Mouse (Mus musculus): ENCODE measurements at regions not wholly inside any gene's neighbourhood (a gene's known extent, or its start where the extent isn't known, plus 50 kb on each side); places are given as distances from the start of the nearest gene placed in this dataset.

DNA sequence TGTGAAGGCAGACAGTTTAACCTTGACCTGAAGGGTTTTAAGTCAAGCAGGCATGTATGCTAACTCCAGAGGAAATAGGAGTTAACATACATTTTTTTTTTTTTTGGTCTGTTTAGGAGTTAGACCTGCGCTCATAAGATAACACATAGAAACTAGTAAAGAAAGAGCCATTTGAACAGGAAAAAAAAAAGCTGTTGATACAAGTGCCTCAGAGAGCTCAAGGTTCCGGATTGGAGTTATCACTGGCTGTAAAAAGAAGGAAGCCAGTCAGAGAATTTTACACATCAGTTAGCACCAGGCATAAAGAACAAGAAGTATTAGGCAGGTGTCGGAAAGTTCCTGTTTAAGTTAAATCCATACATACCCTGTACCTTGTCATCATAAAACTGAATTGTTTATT lies 156.2 kb upstream of the Egflam start:
- H3K27ac ChIP-seq (ENCODE audit: control insufficient read depth, insufficient read depth, low read depth, low read length, poor library complexity): no peak overlapping the region
- TF ChIP-seq CTCF (IDR thresholded peaks at IDR 0.05; ENCODE audit: control insufficient read depth, insufficient read depth, low read length): no peak
- TF ChIP-seq POLR2A (IDR thresholded peaks at IDR 0.05; ENCODE audit: borderline replicate concordance, control insufficient read depth, low read depth, low read length): no peak
- WGBS: 62% methylated on average over 3 of the region's 3 CpGs
- H3K4me1 ChIP-seq (ENCODE audit: control insufficient read depth, insufficient read depth, low read length): no peaks in the 10 kb centered on the region
- H3K4me3 ChIP-seq (replicated peaks; ENCODE audit: control insufficient read depth, low read depth, low read length): no peak overlapping the region

DNA sequence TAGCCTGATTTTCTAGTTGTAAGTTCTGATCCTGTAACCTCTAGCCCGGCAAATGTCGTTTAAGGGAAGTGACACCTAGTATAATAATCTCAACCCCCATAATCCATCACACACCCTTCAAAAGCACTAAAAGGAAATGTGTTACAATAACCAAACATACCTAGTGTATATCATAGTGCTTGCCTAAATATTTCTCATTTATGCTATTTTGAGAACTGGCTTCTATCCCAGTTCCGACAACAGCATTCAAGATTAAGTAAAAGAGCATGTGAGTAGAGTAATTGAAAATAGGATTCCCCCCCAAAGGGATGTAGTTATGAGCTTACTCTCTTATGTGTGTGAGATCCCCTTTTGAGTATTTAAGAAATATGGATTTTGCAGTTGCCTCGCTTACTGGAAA lies 165.1 kb upstream of the Egflam start:
- TF ChIP-seq CTCF (IDR thresholded peaks at IDR 0.05; ENCODE audit: control insufficient read depth, insufficient read depth, low read length): no peak
- H3K4me3 ChIP-seq (replicated peaks; ENCODE audit: control insufficient read depth, low read depth, low read length): no peak overlapping the region
- 77% methylated on average over 4 of the region's 4 CpGs for WGBS
- H3K27ac ChIP-seq (ENCODE audit: control insufficient read depth, insufficient read depth, low read depth, low read length, poor library complexity): no peak overlapping the region
- H3K4me1 ChIP-seq (ENCODE audit: control insufficient read depth, insufficient read depth, low read length): no peaks in the 10 kb centered on the region

DNA sequence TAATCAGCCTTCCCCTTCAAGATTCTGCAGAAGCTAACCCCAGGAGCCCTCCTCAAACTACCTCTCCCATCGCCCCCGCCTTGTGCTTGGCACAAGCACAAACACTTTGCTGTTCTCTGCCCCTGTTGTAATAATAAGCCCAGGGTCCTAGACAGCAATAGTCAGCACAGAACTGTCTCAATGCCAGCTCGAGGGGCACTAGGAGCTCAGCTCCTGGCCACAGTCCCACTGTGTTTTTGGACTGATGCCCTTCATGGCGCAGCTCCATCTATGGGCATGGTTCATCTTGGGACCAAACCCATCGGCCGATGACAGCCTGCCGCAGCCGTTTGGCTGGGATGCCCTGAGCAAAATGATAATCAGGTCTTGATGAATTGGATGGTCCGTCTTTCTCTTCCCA lies 165.5 kb upstream of the Egflam start:
- 85% methylated on average over 9 of the region's 9 CpGs for WGBS
- no peak overlapping the region for H3K27ac ChIP-seq (ENCODE audit: control insufficient read depth, insufficient read depth, low read depth, low read length, poor library complexity)
- H3K4me1 ChIP-seq (ENCODE audit: control insufficient read depth, insufficient read depth, low read length): no peaks in the 10 kb centered on the region
- H3K4me3 ChIP-seq (replicated peaks; ENCODE audit: control insufficient read depth, low read depth, low read length): no peak overlapping the region
- TF ChIP-seq CTCF (IDR thresholded peaks at IDR 0.05; ENCODE audit: control insufficient read depth, insufficient read depth, low read length): no peak
- no peak for TF ChIP-seq POLR2A (IDR thresholded peaks at IDR 0.05; ENCODE audit: borderline replicate concordance, control insufficient read depth, low read depth, low read length)

DNA sequence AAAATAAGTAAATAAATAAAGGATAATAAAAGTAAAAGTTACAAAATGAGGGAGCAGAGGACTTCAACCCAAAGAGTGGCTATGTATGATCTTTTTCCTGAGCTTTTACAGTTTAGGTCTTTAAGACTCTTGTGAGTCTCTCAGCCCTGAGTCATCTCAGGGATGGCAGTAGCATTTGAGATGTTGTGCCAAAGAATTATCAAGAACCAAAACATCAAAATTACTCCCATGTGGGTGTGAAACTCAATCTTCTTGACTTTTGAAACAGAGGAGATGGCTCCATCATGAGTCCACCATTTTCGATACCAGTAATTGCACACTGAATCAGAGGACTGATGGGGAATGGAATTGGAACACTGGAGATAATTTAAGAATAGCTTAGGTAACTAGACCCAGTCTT lies 174.0 kb upstream of the Egflam start:
- H3K27ac ChIP-seq (ENCODE audit: control insufficient read depth, insufficient read depth, low read depth, low read length, poor library complexity): no peak overlapping the region
- 90% methylated on average over 1 of the region's 1 CpGs for WGBS
- no peak for TF ChIP-seq POLR2A (IDR thresholded peaks at IDR 0.05; ENCODE audit: borderline replicate concordance, control insufficient read depth, low read depth, low read length)
- no peak for TF ChIP-seq CTCF (IDR thresholded peaks at IDR 0.05; ENCODE audit: control insufficient read depth, insufficient read depth, low read length)
- no peak overlapping the region for H3K4me3 ChIP-seq (replicated peaks; ENCODE audit: control insufficient read depth, low read depth, low read length)
- no peaks in the 10 kb centered on the region for H3K4me1 ChIP-seq (ENCODE audit: control insufficient read depth, insufficient read depth, low read length)

DNA sequence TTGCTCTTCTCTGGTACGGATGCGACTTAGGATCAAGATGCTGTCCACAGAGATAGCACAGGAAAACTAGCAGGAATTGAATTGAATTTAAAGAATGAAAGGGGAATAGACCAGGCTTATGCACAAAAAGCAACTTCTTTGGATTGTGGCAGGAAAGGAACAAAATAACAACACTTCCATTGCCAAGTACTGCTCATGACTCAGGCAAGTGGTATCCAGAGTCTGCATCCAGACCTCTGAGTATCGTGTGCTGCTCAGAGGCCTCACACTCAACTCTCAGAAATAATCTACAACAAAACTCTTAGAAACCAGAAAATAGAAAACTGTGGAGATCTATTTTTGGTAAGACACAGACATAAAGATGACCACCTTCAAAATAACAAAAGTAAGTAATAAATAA lies 176.1 kb upstream of the Egflam start:
- Histone ChIP-seq H3K4me3 (replicated peaks; ENCODE audit: control insufficient read depth, low read depth, low read length) (no peak overlapping the region), H3K27ac (ENCODE audit: control insufficient read depth, insufficient read depth, low read depth, low read length, poor library complexity) (no peak overlapping the region), H3K4me1 (ENCODE audit: control insufficient read depth, insufficient read depth, low read length) (no peaks in the 10 kb centered on the region)
- WGBS: 80% methylated on average over 3 of the region's 3 CpGs
- no peak for TF ChIP-seq CTCF (IDR thresholded peaks at IDR 0.05; ENCODE audit: control insufficient read depth, insufficient read depth, low read length)
- no peak for TF ChIP-seq POLR2A (IDR thresholded peaks at IDR 0.05; ENCODE audit: borderline replicate concordance, control insufficient read depth, low read depth, low read length)

DNA sequence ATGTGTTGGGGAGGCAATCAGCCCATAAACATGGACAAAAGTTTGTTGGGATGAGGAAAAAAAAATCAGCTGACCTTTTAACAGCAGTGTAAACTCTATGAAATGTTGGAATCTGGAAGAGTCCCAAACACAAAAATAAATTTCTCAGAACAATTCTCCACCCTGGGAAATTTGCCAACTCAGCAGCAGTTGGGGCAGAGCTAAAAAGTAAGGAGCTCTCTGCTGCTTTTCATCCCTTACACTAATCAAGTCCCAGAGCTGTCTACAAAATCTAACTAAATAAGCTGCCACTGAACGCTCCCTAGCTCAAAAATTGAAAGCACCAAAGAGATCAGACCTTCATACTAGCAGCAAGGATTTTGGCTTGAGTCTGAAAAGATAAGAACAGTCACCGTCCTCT lies 176.6 kb upstream of the Egflam start:
- TF ChIP-seq POLR2A (IDR thresholded peaks at IDR 0.05; ENCODE audit: borderline replicate concordance, control insufficient read depth, low read depth, low read length) (no peak), CTCF (IDR thresholded peaks at IDR 0.05; ENCODE audit: control insufficient read depth, insufficient read depth, low read length) (no peak)
- H3K4me1 ChIP-seq (ENCODE audit: control insufficient read depth, insufficient read depth, low read length): no peaks in the 10 kb centered on the region
- 62% methylated on average over 2 of the region's 2 CpGs for WGBS
- H3K27ac ChIP-seq (ENCODE audit: control insufficient read depth, insufficient read depth, low read depth, low read length, poor library complexity): no peak overlapping the region
- no peak overlapping the region for H3K4me3 ChIP-seq (replicated peaks; ENCODE audit: control insufficient read depth, low read depth, low read length)

DNA sequence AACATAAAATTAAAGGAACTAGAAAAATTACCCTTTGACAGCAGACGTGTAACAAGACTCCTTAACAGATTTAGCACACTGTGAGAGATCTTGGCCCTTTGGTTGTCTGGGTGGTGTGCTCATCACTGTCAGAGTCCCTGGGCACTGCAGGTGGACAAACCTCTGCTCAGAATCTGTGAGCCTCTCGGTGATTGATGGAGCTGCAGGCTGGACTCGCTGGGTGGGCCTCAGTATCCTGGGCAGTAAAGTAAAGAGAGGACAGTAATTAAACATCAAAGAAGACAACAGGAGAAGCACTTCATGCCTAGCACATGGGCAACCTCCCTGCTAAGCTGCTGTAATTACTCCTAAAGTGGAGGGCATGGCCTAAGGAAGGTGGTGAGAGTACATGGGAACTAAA lies 180.2 kb upstream of the Egflam start:
- TF ChIP-seq POLR2A (IDR thresholded peaks at IDR 0.05; ENCODE audit: borderline replicate concordance, control insufficient read depth, low read depth, low read length) (no peak), CTCF (IDR thresholded peaks at IDR 0.05; ENCODE audit: control insufficient read depth, insufficient read depth, low read length) (no peak)
- WGBS: 49% methylated on average over 3 of the region's 3 CpGs
- H3K4me1 ChIP-seq (ENCODE audit: control insufficient read depth, insufficient read depth, low read length): no peaks in the 10 kb centered on the region

DNA sequence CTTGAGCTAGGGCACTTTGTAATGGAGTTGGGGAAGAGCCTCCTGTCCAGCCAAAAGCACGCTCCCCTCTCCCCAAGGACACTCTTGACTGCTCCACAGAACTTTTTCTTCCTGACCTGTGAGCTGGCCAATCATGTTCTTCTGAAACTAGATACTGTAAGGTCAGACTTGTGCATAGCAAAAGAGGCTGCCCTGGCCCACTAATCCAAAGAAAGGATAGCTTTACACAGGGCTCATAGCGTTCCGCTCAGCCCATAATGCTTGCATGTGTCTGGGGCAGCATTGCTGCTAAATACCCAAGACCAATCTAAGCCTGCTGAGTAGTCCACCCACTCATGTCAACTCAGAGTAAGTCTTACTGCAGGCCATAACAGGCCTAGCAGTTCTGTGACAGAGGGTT lies 189.0 kb upstream of the Egflam start:
- H3K4me1 ChIP-seq (ENCODE audit: control insufficient read depth, insufficient read depth, low read length): no peaks in the 10 kb centered on the region
- TF ChIP-seq POLR2A (IDR thresholded peaks at IDR 0.05; ENCODE audit: borderline replicate concordance, control insufficient read depth, low read depth, low read length) (no peak), CTCF (IDR thresholded peaks at IDR 0.05; ENCODE audit: control insufficient read depth, insufficient read depth, low read length) (no peak)
- WGBS: 79% methylated on average over 3 of the region's 3 CpGs
- H3K27ac ChIP-seq (ENCODE audit: control insufficient read depth, insufficient read depth, low read depth, low read length, poor library complexity): no peak overlapping the region
- no peak overlapping the region for H3K4me3 ChIP-seq (replicated peaks; ENCODE audit: control insufficient read depth, low read depth, low read length)

More for the DNA sequence above, 180.2 kb upstream of the Egflam start:
- H3K4me3 ChIP-seq (replicated peaks; ENCODE audit: control insufficient read depth, low read depth, low read length): no peak overlapping the region
- H3K27ac ChIP-seq (ENCODE audit: control insufficient read depth, insufficient read depth, low read depth, low read length, poor library complexity): no peak overlapping the region

DNA sequence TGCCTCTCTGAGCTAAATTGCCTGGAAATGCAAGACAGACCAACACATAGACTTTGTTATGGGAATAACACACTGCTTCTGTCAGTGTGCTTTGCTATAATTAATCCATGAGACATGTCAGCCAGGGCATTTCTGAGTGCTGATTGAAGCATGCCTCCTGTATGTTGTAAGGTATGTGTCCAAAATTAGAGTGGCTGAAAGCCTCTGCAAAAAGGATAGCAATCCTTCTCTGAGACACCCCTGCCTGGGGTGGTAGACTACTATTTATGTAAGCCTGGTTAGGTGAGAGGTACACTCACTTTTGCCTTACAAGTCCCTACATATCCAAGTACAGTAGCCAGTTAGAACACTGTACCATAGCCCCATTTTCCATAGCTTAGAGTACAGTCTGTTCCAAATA lies 193.3 kb upstream of the Egflam start:
- Histone ChIP-seq H3K27ac (ENCODE audit: control insufficient read depth, insufficient read depth, low read depth, low read length, poor library complexity) (no peak overlapping the region), H3K4me1 (ENCODE audit: control insufficient read depth, insufficient read depth, low read length) (no peaks in the 10 kb centered on the region), H3K4me3 (replicated peaks; ENCODE audit: control insufficient read depth, low read depth, low read length) (no peak overlapping the region)
- TF ChIP-seq POLR2A (IDR thresholded peaks at IDR 0.05; ENCODE audit: borderline replicate concordance, control insufficient read depth, low read depth, low read length) (no peak), CTCF (IDR thresholded peaks at IDR 0.05; ENCODE audit: control insufficient read depth, insufficient read depth, low read length) (no peak)

Data from bone marrow, adult 2 months (tissue).